ENCODE assay signal across 9 mouse cellular contexts in the genomic region with DNA sequence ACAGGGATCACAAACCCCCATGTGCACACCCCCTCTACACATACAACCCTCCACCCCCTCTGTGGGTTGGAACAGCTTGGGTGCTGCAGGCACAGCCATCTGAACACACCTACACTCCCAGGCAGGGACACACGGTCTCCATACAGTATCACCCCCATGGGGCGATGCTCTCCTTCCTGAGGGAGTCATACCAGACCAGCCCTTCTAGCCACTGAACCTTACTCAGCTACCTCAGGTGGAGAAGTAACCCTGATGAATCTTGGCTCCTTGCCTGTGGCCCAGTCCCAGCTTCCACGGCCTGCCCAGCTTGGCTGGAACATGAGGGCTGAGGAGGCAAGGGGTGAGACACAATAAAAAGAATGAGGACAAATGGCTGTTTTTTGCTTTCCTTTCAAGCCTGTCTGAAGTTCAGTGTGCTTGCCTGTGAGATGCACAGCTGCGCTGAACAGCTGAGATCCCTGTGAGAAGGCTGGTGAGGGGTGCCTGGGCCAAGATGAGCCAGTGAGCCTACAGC. TPM values are rescaled to one million over a fixed set of nuclear protein-coding genes. Genes with fewer than 3 reads are reported as not detected.
DNase-seq lines count a peak whose midpoint lies in the region; ATAC-seq and TF ChIP-seq lines count a peak whose summit lies in the region.
"Had no signal": no experiment of that assay in that cellular context is flagged by ENCODE, and none has a peak within 500 bp of the region (broad histone marks: within the 10 kb centered on the region; RNA-seq: fewer than 3 reads in every experiment).

No protein-coding gene starts in this region.

- peaks cover 11% of the 10 kb centered on the region; the same call in 1 of the 2 replicates for H3K4me1 ChIP-seq in kidney, embryonic 16.5 days (ENCODE audit: insufficient read depth, low read length)
- peaks cover 10% of the 10 kb centered on the region; the same call in 1 of the 2 replicates for H3K4me1 ChIP-seq in cortical plate, adult 2 months (ENCODE audit: control insufficient read depth, insufficient read depth, low read length)
- H3K4me1 ChIP-seq in forebrain, embryonic 11.5 days (replicated peaks; ENCODE audit: control insufficient read depth, insufficient read depth, low read length): no peaks in the 10 kb centered on the region; the same call in 1 of the 2 replicates
- H3K4me1 ChIP-seq in liver, embryonic 12.5 days: peaks cover 18% of the 10 kb centered on the region

- no peak overlapping the region for H3K9ac ChIP-seq in kidney, embryonic 16.5 days (replicated peaks; ENCODE audit: low read length)
- no peak overlapping the region for H3K9ac ChIP-seq in forebrain, embryonic 11.5 days (ENCODE audit: low read length)
- no peak overlapping the region for H3K9ac ChIP-seq in liver, embryonic 12.5 days

- H3K4me3 ChIP-seq in kidney, embryonic 16.5 days (ENCODE audit: low read length): no peak overlapping the region
- no peak overlapping the region for H3K4me3 ChIP-seq in cortical plate, adult 2 months (ENCODE audit: insufficient read depth, low read length)
- no peak overlapping the region for H3K4me3 ChIP-seq in forebrain, embryonic 11.5 days (ENCODE audit: low read depth, low read length)
- no peak overlapping the region for H3K4me3 ChIP-seq in liver, embryonic 12.5 days
- H3K4me3 ChIP-seq: megakaryocyte, embryonic 14.5 days had no signal

- H3K27me3 ChIP-seq in kidney, embryonic 16.5 days (ENCODE audit: insufficient read depth, low read length): peaks cover 11% of the 10 kb centered on the region
- peaks cover 8% of the 10 kb centered on the region for H3K27me3 ChIP-seq in forebrain, embryonic 11.5 days (ENCODE audit: control insufficient read depth, insufficient read depth, low read length)
- peaks cover 32% of the 10 kb centered on the region for H3K27me3 ChIP-seq in liver, embryonic 12.5 days (replicated peaks)

- no peaks in the 10 kb centered on the region for H3K36me3 ChIP-seq in kidney, embryonic 16.5 days (ENCODE audit: insufficient read depth, low read length)
- no peaks in the 10 kb centered on the region for H3K36me3 ChIP-seq in forebrain, embryonic 11.5 days (ENCODE audit: control insufficient read depth, insufficient read depth, low read length)
- no peaks in the 10 kb centered on the region for H3K36me3 ChIP-seq in liver, embryonic 12.5 days

- TF ChIP-seq POLR2A in cortical plate, adult 2 months (IDR thresholded peaks at IDR 0.05; ENCODE audit: extremely low read depth, insufficient read depth, low read length): no peak

- no peak overlapping the region for H3K4me2 ChIP-seq in kidney, embryonic 16.5 days (replicated peaks; ENCODE audit: low read depth, low read length)
- no peak overlapping the region for H3K4me2 ChIP-seq in forebrain, embryonic 11.5 days (ENCODE audit: low read depth, low read length, severe bottlenecking)
- H3K4me2 ChIP-seq in liver, embryonic 12.5 days: no peak overlapping the region

- 76% methylated on average over 4 of the region's 4 CpGs for WGBS in kidney, embryonic 16.5 days
- 90% methylated on average over 4 of the region's 4 CpGs for WGBS in forebrain, embryonic 11.5 days
- WGBS in liver, embryonic 12.5 days (ENCODE audit: insufficient replicate concordance): 73% methylated on average over 4 of the region's 4 CpGs

- no peaks in the 10 kb centered on the region for H3K9me3 ChIP-seq in kidney, embryonic 16.5 days (ENCODE audit: low read length)
- no peaks in the 10 kb centered on the region for H3K9me3 ChIP-seq in forebrain, embryonic 11.5 days (ENCODE audit: control insufficient read depth, low read length)
- H3K9me3 ChIP-seq in liver, embryonic 12.5 days (replicated peaks): no peaks in the 10 kb centered on the region
- H3K9me3 ChIP-seq: megakaryocyte, embryonic 14.5 days had no signal

- DNase-seq in kidney, adult 11 months: peak; percentile 71
- DNase-seq in cerebellum, adult 18-20 months: peak; percentile 81 to 84
- DNase-seq in left cerebral cortex, postnatal 4 days: peak; percentile 61
- DNase-seq in urinary bladder, adult 2 months (ENCODE audit: low spot score): no peak
- DNase-seq in forebrain, embryonic 11.5 days (ENCODE audit: low spot score): no peak

- intact Hi-C loops in left cerebral cortex, postnatal 4 days (cut with DNase I): no loop called here

- no peak for TF ChIP-seq CTCF in cortical plate, adult 2 months (IDR thresholded peaks at IDR 0.05; ENCODE audit: extremely low read depth, insufficient read depth, low read length)

- H3K27ac ChIP-seq in kidney, embryonic 16.5 days (ENCODE audit: low read length): no peak overlapping the region
- H3K27ac ChIP-seq in cortical plate, adult 2 months (ENCODE audit: insufficient read depth, low read length): peak overlapping the region; percentile 62
- no peak overlapping the region for H3K27ac ChIP-seq in forebrain, embryonic 11.5 days (ENCODE audit: low read depth, low read length)
- no peak overlapping the region for H3K27ac ChIP-seq in liver, embryonic 12.5 days

- no peak for ATAC-seq in kidney, embryonic 16.5 days (ENCODE audit: low FRiP score, low TSS enrichment)
- no peak for ATAC-seq in forebrain, embryonic 11.5 days (replicated peaks; ENCODE audit: low FRiP score)
- ATAC-seq in liver, embryonic 12.5 days: no peak

RNA-seq across cellular contexts. Expression of a gene that starts 3.9 kb away (rescaled TPM):
- polyA plus RNA-seq in kidney, embryonic 16.5 days (2015; fragmentation: Nextera tagmentation; extraction: Ambion mirVana): 7.4 and 7.7 TPM in 2 replicates
- polyA plus RNA-seq in cortical plate, adult 2 months (2012; rRNA removed): 90.0 and 103 TPM in 2 replicates
- 10 to 100 TPM; 28.7 to 30.5 TPM for total RNA-seq in left cerebral cortex, postnatal 4 days (2021)
- 69.6 and 83.9 TPM in 2 replicates for polyA plus RNA-seq in urinary bladder, adult 2 months (2012; rRNA removed)
- 4.7 and 5.2 TPM in 2 replicates for polyA plus RNA-seq in forebrain, embryonic 11.5 days (2014; fragmentation: Nextera tagmentation; extraction: Ambion mirVana)
- 1.8 and 1.9 TPM in 2 replicates for polyA plus RNA-seq in liver, embryonic 12.5 days (2016; fragmentation: Nextera tagmentation; extraction: Ambion mirVana)

RNA-seq across cellular contexts. Expression of a gene that starts 16.0 kb away (rescaled TPM):
- 1.7 and 3.1 TPM in 2 replicates for polyA plus RNA-seq in kidney, embryonic 16.5 days (2015; fragmentation: Nextera tagmentation; extraction: Ambion mirVana)
- polyA plus RNA-seq in cortical plate, adult 2 months (2012; rRNA removed): 0.52 and 0.78 TPM in 2 replicates
- total RNA-seq in left cerebral cortex, postnatal 4 days (2021): under 1 TPM; 0.28 to 0.50 TPM
- 542 and 648 TPM in 2 replicates for polyA plus RNA-seq in urinary bladder, adult 2 months (2012; rRNA removed)
- polyA plus RNA-seq in forebrain, embryonic 11.5 days (2014; fragmentation: Nextera tagmentation; extraction: Ambion mirVana): 1.1 and 1.6 TPM in 2 replicates
- 12.7 and 15.0 TPM in 2 replicates for polyA plus RNA-seq in liver, embryonic 12.5 days (2016; fragmentation: Nextera tagmentation; extraction: Ambion mirVana)

RNA-seq across cellular contexts. Expression of a gene that starts 32.7 kb away (rescaled TPM):
- 11.1 and 12.7 TPM in 2 replicates for polyA plus RNA-seq in kidney, embryonic 16.5 days (2015; fragmentation: Nextera tagmentation; extraction: Ambion mirVana)
- 4.5 and 4.7 TPM in 2 replicates for polyA plus RNA-seq in cortical plate, adult 2 months (2012; rRNA removed)
- 10 to 100 TPM; 10.4 to 10.7 TPM for total RNA-seq in left cerebral cortex, postnatal 4 days (2021)
- 3.7 and 4.6 TPM in 2 replicates for polyA plus RNA-seq in urinary bladder, adult 2 months (2012; rRNA removed)
- 12.6 and 13.2 TPM in 2 replicates for polyA plus RNA-seq in forebrain, embryonic 11.5 days (2014; fragmentation: Nextera tagmentation; extraction: Ambion mirVana)
- 7.5 and 7.9 TPM in 2 replicates for polyA plus RNA-seq in liver, embryonic 12.5 days (2016; fragmentation: Nextera tagmentation; extraction: Ambion mirVana)

RNA-seq across cellular contexts. Expression of a gene that starts 53.9 kb away (rescaled TPM):
- polyA plus RNA-seq in kidney, embryonic 16.5 days (2015; fragmentation: Nextera tagmentation; extraction: Ambion mirVana): 5.4 and 5.9 TPM in 2 replicates
- 4.4 and 4.6 TPM in 2 replicates for polyA plus RNA-seq in cortical plate, adult 2 months (2012; rRNA removed)
- 1 to 10 TPM; 2.3 to 2.5 TPM for total RNA-seq in left cerebral cortex, postnatal 4 days (2021)
- polyA plus RNA-seq in urinary bladder, adult 2 months (2012; rRNA removed): 24.7 and 35.1 TPM in 2 replicates
- polyA plus RNA-seq in forebrain, embryonic 11.5 days (2014; fragmentation: Nextera tagmentation; extraction: Ambion mirVana): 0.73 and 1.3 TPM in 2 replicates
- 17.5 and 18.9 TPM in 2 replicates for polyA plus RNA-seq in liver, embryonic 12.5 days (2016; fragmentation: Nextera tagmentation; extraction: Ambion mirVana)

Comparison
In these comparisons a context has a peak if more than half of its experiments do, and no peak if none do; other contexts are left out.
1. DNase-seq: peak in kidney, adult 11 months (single experiment), cerebellum, adult 18-20 months (2 of 2) and left cerebral cortex, postnatal 4 days (single experiment); none in urinary bladder, adult 2 months (single experiment) and forebrain, embryonic 11.5 days (single experiment).
2. RNA of a gene that starts 16.0 kb away (polyA plus RNA-seq): 542 to 648 TPM in urinary bladder, adult 2 months; 12.7 to 15.0 TPM in liver, embryonic 12.5 days, 1.7 to 3.1 TPM in kidney, embryonic 16.5 days, 1.1 to 1.6 TPM in forebrain, embryonic 11.5 days and 0.52 to 0.78 TPM in cortical plate, adult 2 months; every median in the first group is over 10 times any median in the second.